Mouse (Mus musculus) CD4-positive, CD25-positive, alpha-beta regulatory T cell, adult 4 months (primary cell): Measurements from ENCODE around the gene Myl3. TPM values are rescaled to one million over a fixed set of nuclear protein-coding genes. Genes with fewer than 3 reads are reported as not detected.

Experiments
- polyA plus RNA-seq, 2 experiments: library from polyadenylated mRNA; unstranded; fragments of 100-300 nt; shearing (Covaris generic); gene quantifications; one replicate each; pipeline ENCODE4 v1.2.1; 2017

Gene Myl3
- polyA plus RNA-seq, 2 experiments from 2014 or later, result not detected

Other genes starting within 250 kb of the Myl3 start
- gene Setd2, start 209.3 kb upstream of the Myl3 start, polyA plus RNA-seq, result 10 to 100 TPM; 45.0 to 53.9 TPM
- 1 to 10 TPM; 5.5 to 8.2 TPM for gene Nradd, start 117.4 kb upstream of the Myl3 start, polyA plus RNA-seq
- gene Nbeal2, start 87.7 kb upstream of the Myl3 start, polyA plus RNA-seq, result 10 to 100 TPM; 20.1 to 20.5 TPM
- 100 to 1,000 TPM; 225 to 243 TPM for gene Ccdc12, start 85.4 kb upstream of the Myl3 start, polyA plus RNA-seq
- gene Pth1r, start 5.3 kb downstream of the Myl3 start, polyA plus RNA-seq, result not detected
- gene Prss42, start 56.3 kb downstream of the Myl3 start, polyA plus RNA-seq, result not detected
- not detected for gene Prss44, start 72.1 kb downstream of the Myl3 start, polyA plus RNA-seq
- gene Prss43, start 84.8 kb downstream of the Myl3 start, polyA plus RNA-seq, result not detected
- gene Prss45, start 92.7 kb downstream of the Myl3 start, polyA plus RNA-seq, result not detected
- not detected for gene Prss46, start 102.6 kb downstream of the Myl3 start, polyA plus RNA-seq
- not detected for gene Prss50, start 116.1 kb downstream of the Myl3 start, polyA plus RNA-seq
- 10 to 100 TPM; 17.4 to 29.4 TPM for gene Als2cl, start 138.0 kb downstream of the Myl3 start, polyA plus RNA-seq
- gene Tmie, start 138.3 kb downstream of the Myl3 start, polyA plus RNA-seq, result 1 to 10 TPM; 2.5 to 3.5 TPM
- under 1 TPM in 1 of 2 experiments, not detected in 1; 0.69 TPM for gene Fam240a, start 175.0 kb downstream of the Myl3 start, polyA plus RNA-seq
- 1 to 10 TPM in 1 of 2 experiments, under 1 TPM in 1; 0.22 to 1.2 TPM for gene Tdgf1, start 204.3 kb downstream of the Myl3 start, polyA plus RNA-seq
- under 1 TPM in 1 of 2 experiments, not detected in 1; 0.12 TPM for gene Lrrc2, start 209.7 kb downstream of the Myl3 start, polyA plus RNA-seq
- gene Rtp3, start 248.7 kb downstream of the Myl3 start, polyA plus RNA-seq, result not detected